Mouse (Mus musculus) forebrain, embryonic 13.5 days (tissue): ENCODE results near the gene Alyref. TPM values are rescaled to one million over a fixed set of nuclear protein-coding genes. Genes with fewer than 3 reads are reported as not detected.
A peak's percentile ranks its signal among the peaks of the same experiment; 100 is the strongest.

ENCODE experiments used
- ATAC-seq: fragments of 200-750 bp; cut with Nextera tagmentation; 2 replicates; pipeline ENCODE4 v1.8.0; 2017
- H3K27ac ChIP-seq: fragments of 300-500 bp; sonication (generic); 2 replicates; pipeline ENCODE4 v1.5.1; 2015; ENCODE audit warnings: inconsistent platforms, mild to moderate bottlenecking, moderate library complexity
- H3K27me3 ChIP-seq: fragments of 300-500 bp; sonication (generic); 2 replicates; pipeline ENCODE4 v1.6.1; 2015; ENCODE audit warnings: mild to moderate bottlenecking, inconsistent platforms
- H3K36me3 ChIP-seq: fragments of 300-500 bp; sonication (generic); 2 replicates; pipeline ENCODE4 v1.6.1; 2015; ENCODE audit warnings: mild to moderate bottlenecking, inconsistent platforms; ENCODE audit not compliant: poor library complexity, severe bottlenecking
- H3K4me1 ChIP-seq: fragments of 300-500 bp; sonication (generic); 2 replicates; pipeline ENCODE4 v1.6.1; 2015; ENCODE audit warnings: inconsistent platforms
- H3K4me2 ChIP-seq: fragments of 300-500 bp; sonication (generic); 2 replicates; pipeline ENCODE4 v1.6.1; 2015; ENCODE audit warnings: inconsistent platforms, mild to moderate bottlenecking, moderate library complexity
- H3K4me3 ChIP-seq: fragments of 300-500 bp; sonication (generic); 2 replicates; pipeline ENCODE4 v1.5.1; 2015; ENCODE audit warnings: mild to moderate bottlenecking, inconsistent platforms
- H3K9ac ChIP-seq: fragments of 300-500 bp; sonication (generic); 2 replicates; pipeline ENCODE4 v1.6.1; 2015; ENCODE audit warnings: mild to moderate bottlenecking, inconsistent platforms
- H3K9me3 ChIP-seq: fragments of 300-500 bp; sonication (generic); replicated peaks from 2 replicates; pipeline ENCODE4 v1.6.1; 2016; ENCODE audit warnings: inconsistent platforms
- WGBS: fragments of 180-500 bp; shearing (Covaris S2); methylation state at CpG from one replicate; pipeline ENCODE4 v1.1.7; 2015; 5-methylcytosine and 5-hydroxymethylcytosine counted together
- polyA plus RNA-seq: library from polyadenylated mRNA; unstranded; fragments of >200 nt; fragmentation: Nextera tagmentation; extraction: Ambion mirVana; gene quantifications from 2 replicates; pipeline ENCODE4 v1.2.1, GENCODE M21; 2015

Gene Alyref
- polyA plus RNA-seq: 420 and 488 TPM in 2 replicates

DNA sequence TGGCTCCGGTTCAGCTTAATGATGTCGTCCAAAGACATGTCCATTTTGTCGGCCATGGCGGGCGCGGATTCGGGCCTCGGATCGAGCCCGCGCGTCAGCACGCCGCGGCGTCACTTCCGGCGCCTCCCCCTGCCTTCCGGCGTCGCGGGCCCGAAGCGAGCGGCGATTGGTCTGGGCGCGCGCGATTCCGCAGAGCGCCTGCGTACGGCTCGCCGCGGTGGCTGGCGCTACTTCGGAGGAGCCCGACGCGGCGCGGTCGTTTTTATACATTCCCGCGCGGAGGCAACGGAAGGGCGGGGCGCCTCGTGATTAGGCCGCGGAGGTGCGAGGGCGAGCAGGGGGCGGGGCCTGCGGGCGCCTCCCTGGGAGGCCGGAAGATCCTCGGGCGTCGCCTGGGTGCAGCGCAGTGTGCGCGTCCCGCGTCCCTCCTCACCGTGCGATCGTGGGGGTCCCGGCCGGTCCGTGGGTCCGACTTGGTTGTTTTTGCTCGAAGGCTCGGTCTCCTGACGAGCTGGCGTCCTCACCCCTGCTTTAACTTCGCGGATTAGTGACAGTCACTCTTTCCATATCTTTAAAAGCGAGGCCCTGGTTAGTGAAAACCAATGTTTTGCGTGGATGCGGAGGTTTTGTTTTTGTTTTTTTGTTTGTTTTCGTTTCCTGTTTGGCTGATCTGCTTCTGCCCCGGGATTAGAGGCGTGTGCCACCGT is at the start of gene Alyref, which contains the start of gene Anapc11:
Gene Alyref (minus strand): TSS at position 83 of the 707 bp plus-strand sequence.
Gene Anapc11 (plus strand): TSS at position 139 of the 707 bp plus-strand sequence.
- Histone ChIP-seq H3K9me3 (no peaks in the 10 kb centered on the region), H3K27ac (peak within 1 kb of the TSS; percentile 87), H3K9ac (peak within 1 kb of the TSS; percentile 99), H3K27me3 (no peaks in the 10 kb centered on the region), H3K4me2 (peak within 1 kb of the TSS; percentile 97), H3K4me3 (peak within 1 kb of the TSS; percentile 100), H3K36me3 (peaks cover 63% of the 10 kb centered on the region), H3K4me1 (peaks cover 33% of the 10 kb centered on the region)
- WGBS: under 1% methylated on average over 68 of the region's 88 CpGs
- peak; percentile 99 for ATAC-seq

DNA sequence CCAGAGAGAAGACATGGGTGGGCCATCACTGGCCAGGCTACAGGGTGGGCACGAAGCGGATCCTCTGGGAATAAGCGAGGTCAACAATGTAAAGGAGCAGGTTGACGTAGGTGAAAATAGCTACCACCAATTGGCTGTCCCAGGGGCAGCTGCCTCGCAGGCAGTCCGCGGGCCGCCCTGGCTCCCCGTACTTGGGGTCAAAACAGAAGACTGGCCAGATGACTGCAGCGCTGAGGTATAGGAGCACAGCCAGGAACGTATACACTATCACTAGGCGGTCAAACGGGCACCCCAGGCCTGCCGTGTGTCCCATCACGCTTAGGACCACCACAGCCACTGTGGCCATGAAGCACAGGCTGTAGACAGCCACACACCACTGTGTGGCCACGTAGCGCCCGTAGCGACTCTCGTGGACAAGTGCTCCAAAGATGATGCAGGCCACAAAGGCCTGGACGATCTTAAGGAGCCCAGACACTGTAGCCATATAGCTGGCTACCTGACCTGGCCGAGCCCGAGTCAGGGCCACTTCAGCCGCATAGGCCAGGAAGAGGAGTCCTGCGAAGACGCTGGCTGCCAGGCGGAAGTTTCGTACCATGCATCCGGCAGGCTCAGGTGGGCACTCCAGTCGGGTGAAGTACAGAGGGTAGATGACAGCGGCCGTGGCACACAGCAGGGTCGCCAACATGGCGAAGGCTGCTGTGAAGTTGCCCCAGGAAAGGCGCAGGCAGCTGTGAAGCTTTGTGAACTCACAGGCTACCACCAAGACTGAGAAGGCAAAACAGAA is 49.1 kb upstream of the Alyref start:
- WGBS: 84% methylated on average over 35 of the region's 35 CpGs
- Histone ChIP-seq H3K9me3 (no peaks in the 10 kb centered on the region), H3K27me3 (peaks cover 20% of the 10 kb centered on the region), H3K4me3 (no peak overlapping the region), H3K4me1 (peaks cover 22% of the 10 kb centered on the region), H3K9ac (no peak overlapping the region), H3K36me3 (no peaks in the 10 kb centered on the region), H3K27ac (no peak overlapping the region), H3K4me2 (no peak overlapping the region)
- no peak for ATAC-seq

- Histone ChIP-seq H3K36me3 (no peaks in the 10 kb centered on the region), H3K4me2 (peak within 1 kb of the TSS; percentile 87), H3K4me1 (peaks cover 22% of the 10 kb centered on the region), H3K9ac (peak within 1 kb of the TSS; percentile 81), H3K4me3 (peak within 1 kb of the TSS; percentile 50), H3K27ac (peak within 1 kb of the TSS; percentile 44; the same call in 1 of the 2 replicates), H3K9me3 (no peaks in the 10 kb centered on the region), H3K27me3 (peaks cover 26% of the 10 kb centered on the region)
- 0% methylated on average over 15 of the region's 15 CpGs for WGBS
- peak; percentile 100 for ATAC-seq
Measured at GRCm38 (mm10) chr11:120643601-120643987, 45.4 kb upstream of the Alyref start, which contains the start of gene Pycr1. Gene Pycr1 (minus strand): TSS chr11:120643769.

GRCm38 (mm10) chr11:120642939-120643600 is 44.9 kb upstream of the Alyref start:
- Histone ChIP-seq H3K9ac (peak overlapping the region; percentile 81), H3K4me1 (peaks cover 20% of the 10 kb centered on the region), H3K27ac (peak overlapping the region; percentile 44; the same call in 1 of the 2 replicates), H3K27me3 (peaks cover 23% of the 10 kb centered on the region), H3K4me3 (peak overlapping the region; percentile 50), H3K4me2 (peak overlapping the region; percentile 87), H3K9me3 (no peaks in the 10 kb centered on the region), H3K36me3 (no peaks in the 10 kb centered on the region)
- 3% methylated on average over 18 of the region's 18 CpGs for WGBS
- peak; percentile 52; the same call in 1 of the 2 replicates for ATAC-seq

DNA sequence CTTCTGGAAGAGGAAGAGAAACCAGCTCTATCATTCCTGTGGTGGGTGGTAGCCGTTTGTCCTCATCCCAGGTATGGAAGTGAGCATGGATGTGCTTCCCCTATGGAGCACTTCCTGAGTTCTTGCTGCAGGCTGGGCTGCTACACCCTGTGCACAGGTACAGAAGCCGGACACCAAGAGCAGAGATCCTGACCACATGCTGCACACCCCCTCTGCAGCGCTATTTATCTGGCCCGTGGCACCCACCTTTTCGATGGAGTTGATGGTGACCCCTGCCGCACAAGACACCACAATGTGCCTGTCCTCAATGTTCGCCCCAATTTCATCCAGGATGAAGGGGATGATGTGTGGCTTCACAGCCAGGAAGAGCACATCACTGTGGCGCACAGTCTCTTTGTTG is 43.7 kb upstream of the Alyref start:
- no peak for ATAC-seq
- Histone ChIP-seq H3K9ac (no peak overlapping the region), H3K4me1 (peaks cover 15% of the 10 kb centered on the region), H3K27me3 (peaks cover 11% of the 10 kb centered on the region), H3K36me3 (no peaks in the 10 kb centered on the region), H3K4me2 (no peak overlapping the region), H3K27ac (no peak overlapping the region), H3K9me3 (no peaks in the 10 kb centered on the region), H3K4me3 (no peak overlapping the region)
- 94% methylated on average over 8 of the region's 8 CpGs for WGBS

DNA sequence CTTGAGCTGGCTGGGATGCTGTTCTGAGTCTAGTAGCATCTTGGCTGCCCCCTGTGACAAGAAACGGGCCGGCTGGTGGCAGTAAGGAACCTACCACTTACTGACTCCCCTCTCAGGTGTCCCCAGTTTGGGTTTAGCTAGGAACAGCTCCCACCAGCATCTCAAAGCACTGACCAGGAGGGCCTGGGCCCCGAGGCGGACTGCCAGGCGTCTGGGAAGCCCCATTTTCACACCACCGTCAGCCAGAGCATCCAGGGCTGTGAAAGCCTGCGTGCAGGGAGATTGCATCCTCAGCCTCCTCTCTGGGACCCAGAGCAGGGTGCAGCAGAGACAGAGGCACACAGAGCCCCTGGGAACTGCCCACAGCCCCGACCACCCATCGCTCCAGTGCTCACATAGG is 43.1 kb upstream of the Alyref start:
- no peaks in the 10 kb centered on the region for H3K36me3 ChIP-seq
- H3K9me3 ChIP-seq: no peaks in the 10 kb centered on the region
- H3K9ac ChIP-seq: no peak overlapping the region; the same call in 1 of the 2 replicates
- peaks cover 15% of the 10 kb centered on the region for H3K4me1 ChIP-seq
- no peak for ATAC-seq
- no peak overlapping the region for H3K27ac ChIP-seq
- no peak overlapping the region for H3K4me2 ChIP-seq
- whole genome bisulfite sequencing: 72% methylated on average over 9 of the region's 9 CpGs
- H3K4me3 ChIP-seq: no peak overlapping the region
- H3K27me3 ChIP-seq: peaks cover 9% of the 10 kb centered on the region

- Histone ChIP-seq H3K4me1 (peaks cover 26% of the 10 kb centered on the region), H3K36me3 (no peaks in the 10 kb centered on the region), H3K9ac (no peak overlapping the region), H3K27ac (no peak overlapping the region), H3K4me2 (no peak overlapping the region), H3K27me3 (no peaks in the 10 kb centered on the region), H3K4me3 (no peak overlapping the region), H3K9me3 (no peaks in the 10 kb centered on the region)
- WGBS: 77% methylated on average over 5 of the region's 5 CpGs
- ATAC-seq: no peak
Measured at GRCm38 (mm10) chr11:120634810-120635209, 36.6 kb upstream of the Alyref start.

- ATAC-seq: peak; percentile 95
- peak within 1 kb of the TSS; percentile 90 for H3K4me2 ChIP-seq
- 12% methylated on average over 58 of the region's 58 CpGs for WGBS
Measured at GRCm38 (mm10) chr11:120633520-120634343, 35.6 kb upstream of the Alyref start, which contains the start of gene Mafg. Gene Mafg (minus strand): TSS chr11:120633600.

GRCm38 (mm10) chr11:120632559-120633519 is 34.7 kb upstream of the Alyref start:
- H3K9ac ChIP-seq: peak overlapping the region; percentile 94
- peak overlapping the region; percentile 98 for H3K4me3 ChIP-seq
- H3K27me3 ChIP-seq: no peaks in the 10 kb centered on the region
- peaks cover 32% of the 10 kb centered on the region for H3K4me1 ChIP-seq
- under 1% methylated on average over 90 of the region's 116 CpGs for WGBS
- peak overlapping the region; percentile 81 for H3K27ac ChIP-seq
- H3K9me3 ChIP-seq: no peaks in the 10 kb centered on the region
- H3K36me3 ChIP-seq: peaks cover 15% of the 10 kb centered on the region
- peak; percentile 88 for ATAC-seq
- H3K4me2 ChIP-seq: peak overlapping the region; percentile 90

More at GRCm38 (mm10) chr11:120633520-120634343, 35.6 kb upstream of the Alyref start, which contains the start of gene Mafg:
- peak within 1 kb of the TSS; percentile 94 for H3K9ac ChIP-seq
- no peaks in the 10 kb centered on the region for H3K9me3 ChIP-seq
- H3K27me3 ChIP-seq: no peaks in the 10 kb centered on the region
- peaks cover 8% of the 10 kb centered on the region for H3K36me3 ChIP-seq
- peaks cover 32% of the 10 kb centered on the region for H3K4me1 ChIP-seq
- H3K27ac ChIP-seq: peak within 1 kb of the TSS; percentile 81
- peak within 1 kb of the TSS; percentile 98 for H3K4me3 ChIP-seq

DNA sequence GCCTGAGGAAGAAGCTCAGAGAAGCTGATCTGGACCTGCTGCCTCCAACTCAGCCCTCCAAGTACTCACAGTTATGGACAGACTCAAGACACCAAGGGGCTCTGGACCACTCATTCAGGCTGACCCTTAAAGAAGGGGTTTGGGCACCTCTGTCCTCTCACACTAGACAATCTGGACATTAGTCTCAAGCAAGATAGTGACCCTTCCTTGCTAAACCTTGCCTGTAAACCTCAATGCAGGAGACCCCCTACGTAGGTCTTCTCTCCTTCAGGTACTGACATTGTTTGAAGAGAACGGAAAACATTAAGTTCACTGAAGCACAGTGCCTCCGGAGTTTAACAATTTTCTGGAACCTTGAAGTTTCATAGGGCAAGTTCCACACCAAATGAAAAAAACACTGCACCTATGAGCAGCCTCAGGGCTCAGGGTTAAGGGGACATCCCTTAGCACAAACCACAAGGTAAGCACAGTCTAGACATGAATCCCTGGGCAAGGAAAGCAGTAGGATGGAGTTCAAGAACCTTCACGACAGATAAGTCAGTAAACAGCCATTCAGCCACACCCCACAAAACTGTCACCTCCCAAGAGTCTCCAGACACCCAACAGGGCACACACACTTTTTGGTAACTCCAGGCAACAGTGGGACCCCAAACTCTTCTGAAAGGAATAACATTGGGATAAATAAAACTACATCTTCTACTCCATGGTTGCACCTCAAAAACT is 33.7 kb upstream of the Alyref start:
- no peak for ATAC-seq
- WGBS: 62% methylated on average over 4 of the region's 4 CpGs
- Histone ChIP-seq H3K9ac (peak overlapping the region; percentile 94), H3K27me3 (no peaks in the 10 kb centered on the region), H3K9me3 (no peaks in the 10 kb centered on the region), H3K4me1 (peaks cover 32% of the 10 kb centered on the region), H3K4me2 (peak overlapping the region; percentile 90), H3K4me3 (peak overlapping the region; percentile 98), H3K36me3 (peaks cover 24% of the 10 kb centered on the region), H3K27ac (no peak overlapping the region)
